Mouse (Mus musculus): ENCODE data around the gene Rdh5. TPM values are rescaled to one million over a fixed set of nuclear protein-coding genes. Genes with fewer than 3 reads are reported as not detected.

The Rdh5 gene
- polyA plus RNA-seq, 1 experiment from 2014 or later, result 19.7 TPM

DNA sequence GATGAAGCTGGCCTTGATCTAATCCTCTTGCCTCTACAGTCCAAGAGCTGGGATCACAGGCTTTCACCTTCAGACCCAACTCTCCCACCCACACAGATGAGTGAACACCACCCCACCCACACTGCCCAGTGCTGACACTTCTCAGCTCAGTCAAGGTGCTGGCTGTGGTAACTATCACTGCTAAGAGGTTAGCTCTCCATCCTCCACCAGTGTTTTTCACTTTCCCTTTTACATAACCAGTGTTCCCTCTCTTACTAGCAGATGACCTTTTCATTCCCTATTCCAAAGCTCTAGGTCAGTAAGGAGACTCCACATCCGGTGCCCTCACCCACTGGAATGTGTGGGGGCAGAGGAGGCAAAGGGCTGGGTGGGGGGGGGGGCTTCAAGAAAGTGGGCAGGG is 1.4 kb downstream of the Rdh5 start:
- H3K4me2 ChIP-seq (ENCODE audit: low read depth, low read length), result no peak overlapping the region; the same call in 1 of the 2 replicates
- H3K4me1 ChIP-seq (ENCODE audit: control insufficient read depth, insufficient read depth, low read length), result peaks cover 22% of the 10 kb centered on the region
- H3K27me3 ChIP-seq (ENCODE audit: control insufficient read depth, insufficient read depth, low read length), result no peaks in the 10 kb centered on the region; the same call in 1 of the 2 replicates
- ATAC-seq (ENCODE audit: low read depth), result no peak
- no peak overlapping the region for H3K4me3 ChIP-seq (ENCODE audit: low read depth, low read length)
- no peak overlapping the region for H3K9ac ChIP-seq (replicated peaks; ENCODE audit: low read depth, low read length)
- H3K36me3 ChIP-seq (ENCODE audit: control insufficient read depth, insufficient read depth, low read length), result no peaks in the 10 kb centered on the region
- H3K9me3 ChIP-seq (ENCODE audit: control insufficient read depth, low read length), result no peaks in the 10 kb centered on the region
- 87% methylated on average over 1 of the region's 1 CpGs for WGBS
- H3K27ac ChIP-seq (ENCODE audit: low read depth, low read length), result no peak overlapping the region

DNA sequence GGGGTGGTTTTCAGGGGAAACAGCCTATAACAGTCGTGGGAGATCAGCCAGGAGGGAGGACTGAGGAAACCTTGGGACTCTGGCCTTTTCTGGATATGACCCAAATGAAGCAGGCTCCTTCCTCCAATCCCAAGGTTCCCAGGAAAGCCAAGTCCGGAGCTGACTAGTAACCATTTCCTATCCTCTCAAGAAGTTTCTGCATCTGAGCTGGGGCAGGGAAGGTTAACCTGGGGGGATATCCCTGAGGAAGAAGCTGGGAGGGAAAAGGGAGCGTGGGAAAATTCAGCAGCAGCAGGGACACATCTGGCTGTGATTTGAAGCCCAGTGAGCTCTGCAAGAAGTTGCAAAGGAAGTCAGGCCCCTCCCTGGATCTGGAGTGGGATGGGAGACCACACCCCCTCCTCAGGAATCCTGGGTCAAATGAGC is 1.9 kb downstream of the Rdh5 start:
- no peaks in the 10 kb centered on the region for H3K36me3 ChIP-seq (ENCODE audit: control insufficient read depth, insufficient read depth, low read length)
- 85% methylated on average over 3 of the region's 3 CpGs for WGBS
- no peak for ATAC-seq (ENCODE audit: low read depth)
- no peak overlapping the region for H3K27ac ChIP-seq (ENCODE audit: low read depth, low read length)
- no peaks in the 10 kb centered on the region for H3K9me3 ChIP-seq (ENCODE audit: control insufficient read depth, low read length)
- H3K4me3 ChIP-seq (ENCODE audit: low read depth, low read length), result no peak overlapping the region
- peaks cover 22% of the 10 kb centered on the region for H3K4me1 ChIP-seq (ENCODE audit: control insufficient read depth, insufficient read depth, low read length)
- H3K27me3 ChIP-seq (ENCODE audit: control insufficient read depth, insufficient read depth, low read length), result no peaks in the 10 kb centered on the region
- no peak overlapping the region; the same call in 1 of the 2 replicates for H3K4me2 ChIP-seq (ENCODE audit: low read depth, low read length)
- H3K9ac ChIP-seq (replicated peaks; ENCODE audit: low read depth, low read length), result no peak overlapping the region

DNA sequence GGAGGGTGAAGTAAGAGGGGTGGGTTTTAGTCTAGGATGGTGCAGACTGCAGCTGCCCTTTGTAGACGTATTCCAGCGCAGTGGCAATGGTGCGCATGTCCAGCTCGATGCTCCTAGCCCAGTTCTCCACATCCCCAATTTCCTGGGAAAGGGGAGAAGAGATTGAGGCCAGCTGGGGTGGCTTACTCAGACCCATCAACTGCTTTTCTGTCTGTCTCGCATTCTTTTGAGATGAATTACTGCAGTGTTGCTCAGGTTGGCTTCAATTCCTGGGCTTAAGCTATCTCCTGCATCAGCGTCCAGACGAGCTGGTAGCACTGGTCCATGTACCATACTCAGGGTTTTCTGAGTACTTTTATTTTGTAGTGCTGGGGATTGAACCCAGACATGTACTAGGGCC is 2.7 kb downstream of the Rdh5 start:
- Histone ChIP-seq H3K4me2 (ENCODE audit: low read depth, low read length) (no peak overlapping the region), H3K9me3 (ENCODE audit: control insufficient read depth, low read length) (no peaks in the 10 kb centered on the region), H3K27me3 (ENCODE audit: control insufficient read depth, insufficient read depth, low read length) (no peaks in the 10 kb centered on the region), H3K27ac (ENCODE audit: low read depth, low read length) (no peak overlapping the region), H3K4me1 (ENCODE audit: control insufficient read depth, insufficient read depth, low read length) (peaks cover 22% of the 10 kb centered on the region), H3K36me3 (ENCODE audit: control insufficient read depth, insufficient read depth, low read length) (no peaks in the 10 kb centered on the region), H3K4me3 (ENCODE audit: low read depth, low read length) (no peak overlapping the region), H3K9ac (replicated peaks; ENCODE audit: low read depth, low read length) (no peak overlapping the region)
- WGBS, result 84% methylated on average over 7 of the region's 7 CpGs
- ATAC-seq (ENCODE audit: low read depth), result no peak

DNA sequence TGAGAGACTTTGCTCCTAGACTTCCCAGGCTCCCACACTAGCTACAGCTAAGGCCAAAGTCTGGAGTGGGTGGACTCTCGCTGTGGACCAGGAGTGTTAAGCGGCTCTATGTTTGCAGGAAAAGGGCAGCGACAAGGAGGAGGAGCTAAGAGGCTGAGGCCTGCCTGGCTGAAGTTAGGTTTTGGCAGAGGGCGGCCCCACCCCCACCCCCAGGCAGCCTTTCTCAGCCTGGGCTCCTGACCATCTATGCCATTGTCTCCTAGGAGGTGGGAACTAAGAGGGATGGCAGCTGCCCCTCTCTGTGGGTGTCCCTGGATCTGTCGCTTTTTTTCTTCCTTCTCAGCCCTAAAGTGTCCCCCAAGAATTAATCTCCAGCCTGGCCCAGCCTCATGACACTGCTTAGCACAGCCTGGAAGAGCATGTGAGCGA is 3.5 kb downstream of the Rdh5 start:
- Histone ChIP-seq H3K4me1 (ENCODE audit: control insufficient read depth, insufficient read depth, low read length) (peaks cover 22% of the 10 kb centered on the region), H3K4me3 (ENCODE audit: low read depth, low read length) (no peak overlapping the region), H3K4me2 (ENCODE audit: low read depth, low read length) (no peak overlapping the region; the same call in 1 of the 2 replicates), H3K9me3 (ENCODE audit: control insufficient read depth, low read length) (no peaks in the 10 kb centered on the region), H3K9ac (replicated peaks; ENCODE audit: low read depth, low read length) (no peak overlapping the region), H3K36me3 (ENCODE audit: control insufficient read depth, insufficient read depth, low read length) (no peaks in the 10 kb centered on the region), H3K27ac (ENCODE audit: low read depth, low read length) (0 out of 2 replicates have a peak overlapping the region, but pooled peaks have one; percentile 55), H3K27me3 (ENCODE audit: control insufficient read depth, insufficient read depth, low read length) (no peaks in the 10 kb centered on the region)
- no peak for ATAC-seq (ENCODE audit: low read depth)
- WGBS, result 12% methylated on average over 6 of the region's 6 CpGs

DNA sequence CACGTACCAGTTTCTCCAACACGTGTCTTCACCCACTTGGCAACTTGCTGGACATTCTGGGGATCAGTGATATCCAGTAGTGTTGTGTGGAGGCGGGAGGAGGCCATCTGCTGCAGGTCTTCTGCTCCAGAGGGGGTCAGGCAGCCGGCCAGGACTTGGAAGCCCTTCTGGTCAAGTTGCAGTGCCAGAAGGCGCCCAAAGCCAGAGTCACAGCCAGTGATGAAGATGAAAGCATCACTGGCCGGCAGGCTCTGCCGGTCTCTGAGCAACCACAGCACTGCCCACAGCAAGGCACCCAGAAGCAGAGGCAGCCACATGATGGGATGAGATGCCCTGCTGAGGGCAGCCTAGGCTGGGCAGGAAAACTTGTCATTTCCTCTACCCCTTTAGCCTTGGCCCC is 4.4 kb downstream of the Rdh5 start:
- Histone ChIP-seq H3K27me3 (ENCODE audit: control insufficient read depth, insufficient read depth, low read length) (no peaks in the 10 kb centered on the region), H3K27ac (ENCODE audit: low read depth, low read length) (0 out of 2 replicates have a peak overlapping the region, but pooled peaks have one; percentile 4), H3K4me3 (ENCODE audit: low read depth, low read length) (no peak overlapping the region), H3K36me3 (ENCODE audit: control insufficient read depth, insufficient read depth, low read length) (no peaks in the 10 kb centered on the region), H3K4me2 (ENCODE audit: low read depth, low read length) (no peak overlapping the region; the same call in 1 of the 2 replicates), H3K9me3 (ENCODE audit: control insufficient read depth, low read length) (no peaks in the 10 kb centered on the region), H3K9ac (replicated peaks; ENCODE audit: low read depth, low read length) (no peak overlapping the region), H3K4me1 (ENCODE audit: control insufficient read depth, insufficient read depth, low read length) (peaks cover 16% of the 10 kb centered on the region)
- no peak for ATAC-seq (ENCODE audit: low read depth)
- WGBS, result 78% methylated on average over 7 of the region's 7 CpGs

DNA sequence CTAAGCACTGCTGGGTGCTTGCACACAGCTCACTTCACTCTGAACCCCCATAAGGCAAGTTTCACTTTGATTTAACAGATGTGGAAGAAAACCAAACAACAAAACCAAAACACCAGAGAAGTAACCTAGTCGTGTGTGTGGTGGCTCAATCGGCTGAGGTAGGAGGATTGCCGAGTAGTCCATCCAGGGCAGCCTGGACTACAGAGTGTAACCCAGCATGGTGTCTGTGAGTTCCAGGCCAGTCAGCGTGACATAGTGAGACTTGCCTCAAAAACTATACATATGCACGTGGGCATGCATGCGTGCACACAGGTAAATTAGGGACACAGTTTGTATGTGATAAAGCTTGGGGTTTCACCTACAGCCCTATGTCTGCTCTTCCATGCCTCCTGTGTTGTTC is 5.3 kb downstream of the Rdh5 start:
- Histone ChIP-seq H3K9me3 (ENCODE audit: control insufficient read depth, low read length) (no peaks in the 10 kb centered on the region), H3K27ac (ENCODE audit: low read depth, low read length) (no peak overlapping the region), H3K4me3 (ENCODE audit: low read depth, low read length) (no peak overlapping the region), H3K27me3 (ENCODE audit: control insufficient read depth, insufficient read depth, low read length) (no peaks in the 10 kb centered on the region), H3K4me2 (ENCODE audit: low read depth, low read length) (no peak overlapping the region), H3K36me3 (ENCODE audit: control insufficient read depth, insufficient read depth, low read length) (no peaks in the 10 kb centered on the region), H3K4me1 (ENCODE audit: control insufficient read depth, insufficient read depth, low read length) (peaks cover 11% of the 10 kb centered on the region), H3K9ac (replicated peaks; ENCODE audit: low read depth, low read length) (no peak overlapping the region)
- WGBS, result 92% methylated on average over 6 of the region's 6 CpGs
- no peak for ATAC-seq (ENCODE audit: low read depth)

DNA sequence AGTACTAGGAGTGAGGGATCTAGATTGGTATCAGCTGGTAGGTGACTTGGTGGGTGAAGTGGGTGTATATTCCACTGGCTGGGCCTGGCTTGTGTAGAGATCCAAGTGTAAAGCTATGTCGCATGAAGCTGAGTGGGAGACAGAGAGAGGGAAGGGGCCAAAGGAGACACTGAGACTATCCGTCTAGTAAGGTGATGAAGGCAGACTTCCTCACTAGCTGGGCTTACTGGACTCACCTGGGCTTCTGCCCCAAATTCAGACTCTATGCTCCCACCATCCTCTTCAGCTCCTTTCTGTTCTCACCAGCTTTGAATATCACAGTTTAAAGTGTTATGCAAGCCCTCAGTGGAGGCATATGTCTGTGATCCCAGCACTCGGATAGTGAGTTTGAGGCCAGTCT is 6.0 kb downstream of the Rdh5 start:
- H3K36me3 ChIP-seq (ENCODE audit: control insufficient read depth, insufficient read depth, low read length), result no peaks in the 10 kb centered on the region
- no peak overlapping the region for H3K9ac ChIP-seq (replicated peaks; ENCODE audit: low read depth, low read length)
- ATAC-seq (ENCODE audit: low read depth), result no peak
- H3K9me3 ChIP-seq (ENCODE audit: control insufficient read depth, low read length), result no peaks in the 10 kb centered on the region
- H3K4me2 ChIP-seq (ENCODE audit: low read depth, low read length), result no peak overlapping the region
- H3K27ac ChIP-seq (ENCODE audit: low read depth, low read length), result no peak overlapping the region
- no peak overlapping the region for H3K4me3 ChIP-seq (ENCODE audit: low read depth, low read length)
- no peaks in the 10 kb centered on the region for H3K27me3 ChIP-seq (ENCODE audit: control insufficient read depth, insufficient read depth, low read length)
- WGBS, result 92% methylated on average over 3 of the region's 3 CpGs
- H3K4me1 ChIP-seq (ENCODE audit: control insufficient read depth, insufficient read depth, low read length), result peaks cover 4% of the 10 kb centered on the region; the same call in 1 of the 2 replicates

DNA sequence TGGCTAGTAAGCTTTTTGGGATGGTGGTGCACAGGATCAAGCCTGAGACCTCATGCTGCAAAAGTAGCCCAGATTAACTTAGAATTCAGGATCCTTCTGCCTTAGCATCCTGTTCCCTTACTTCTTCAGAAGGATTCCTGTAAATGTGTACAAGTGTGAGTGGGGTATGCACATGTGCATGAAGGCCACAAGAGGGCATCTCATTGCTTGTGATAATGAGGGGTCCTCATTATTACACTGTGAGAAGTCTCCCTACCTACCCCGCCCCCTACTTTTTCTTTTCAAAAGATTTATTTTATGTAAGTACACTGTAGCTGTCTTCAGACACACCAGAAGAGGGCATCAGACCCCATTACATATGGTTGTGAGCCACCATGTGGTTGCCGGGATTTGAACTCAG is 7.1 kb downstream of the Rdh5 start:
- WGBS, result 97% methylated on average over 2 of the region's 2 CpGs
- H3K27ac ChIP-seq (ENCODE audit: low read depth, low read length), result no peak overlapping the region

DNA sequence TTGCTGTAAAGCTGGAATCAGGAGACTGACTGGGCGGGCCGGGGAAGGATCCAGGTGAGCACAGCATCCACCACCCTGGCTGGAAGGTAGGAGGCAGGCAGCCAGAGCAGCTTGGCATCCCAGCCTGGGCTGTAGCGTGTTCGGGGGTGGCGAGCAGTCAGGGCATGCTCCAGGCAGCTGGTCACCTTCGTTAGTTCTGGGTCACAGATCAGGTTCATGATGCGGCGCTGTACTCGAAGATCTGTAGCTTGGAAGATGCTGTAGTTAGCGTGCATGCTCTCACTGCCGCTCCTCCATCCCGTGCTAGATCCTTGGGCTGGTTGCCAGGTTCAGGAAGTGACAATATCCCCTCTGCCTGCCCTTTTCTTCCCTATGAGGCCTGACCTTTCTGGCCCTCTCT is 9.0 kb downstream of the Rdh5 start:
- peak; percentile 15; the same call in 1 of the 2 replicates for ATAC-seq (ENCODE audit: low read depth)
- H3K36me3 ChIP-seq (ENCODE audit: control insufficient read depth, insufficient read depth, low read length), result no peaks in the 10 kb centered on the region
- no peak overlapping the region for H3K9ac ChIP-seq (replicated peaks; ENCODE audit: low read depth, low read length)
- H3K4me1 ChIP-seq (ENCODE audit: control insufficient read depth, insufficient read depth, low read length), result 0 out of 2 replicates have a peak, but pooled peaks cover 3% of the 10 kb centered on the region
- no peak overlapping the region for H3K4me2 ChIP-seq (ENCODE audit: low read depth, low read length)
- no peak overlapping the region; the same call in 1 of the 2 replicates for H3K27ac ChIP-seq (ENCODE audit: low read depth, low read length)
- H3K9me3 ChIP-seq (ENCODE audit: control insufficient read depth, low read length), result no peaks in the 10 kb centered on the region
- 77% methylated on average over 12 of the region's 12 CpGs for WGBS
- H3K27me3 ChIP-seq (ENCODE audit: control insufficient read depth, insufficient read depth, low read length), result no peaks in the 10 kb centered on the region; the same call in 1 of the 2 replicates
- H3K4me3 ChIP-seq (ENCODE audit: low read depth, low read length), result no peak overlapping the region

More for the DNA sequence above, 7.1 kb downstream of the Rdh5 start:
- no peaks in the 10 kb centered on the region for H3K9me3 ChIP-seq (ENCODE audit: control insufficient read depth, low read length)
- H3K36me3 ChIP-seq (ENCODE audit: control insufficient read depth, insufficient read depth, low read length), result no peaks in the 10 kb centered on the region
- no peak overlapping the region for H3K4me2 ChIP-seq (ENCODE audit: low read depth, low read length)
- H3K9ac ChIP-seq (replicated peaks; ENCODE audit: low read depth, low read length), result no peak overlapping the region
- no peak overlapping the region for H3K4me3 ChIP-seq (ENCODE audit: low read depth, low read length)
- no peaks in the 10 kb centered on the region for H3K27me3 ChIP-seq (ENCODE audit: control insufficient read depth, insufficient read depth, low read length)
- H3K4me1 ChIP-seq (ENCODE audit: control insufficient read depth, insufficient read depth, low read length), result peaks cover 3% of the 10 kb centered on the region; the same call in 1 of the 2 replicates
- no peak for ATAC-seq (ENCODE audit: low read depth)

Measured in neural tube, embryonic 14.5 days (tissue).